Mouse (Mus musculus) layer of hippocampus, postnatal 10 days (tissue): ENCODE measurements around the gene Slc2a13. TPM values are rescaled to one million over a fixed set of nuclear protein-coding genes. Genes with fewer than 3 reads are reported as not detected.

Experiments
- DNase-seq, 2 experiments: peaks; one replicate each; pipeline ENCODE4 v3.0.0; 2021; ENCODE audit warnings: low spot score in 2 of 2
- long read RNA-seq: library from polyadenylated mRNA; stranded (forward); transcript quantifications from one replicate; pipeline ENCODE4 v2.0.0, GENCODE M21; 2023
- total RNA-seq, 2 experiments: library from RNA; stranded (reverse); gene quantifications; 2 replicates each; pipeline ENCODE4 v1.2.3; 2021

The Slc2a13 gene
- 10 to 100 TPM; 42.5 to 43.8 TPM for total RNA-seq
- long read RNA-seq, full-length matches to known transcripts = 2 of 6 reads
- long read RNA-seq, partial matches to known transcripts = 1 of 6 reads
- long read RNA-seq, other reads (novel, unspliced or antisense) = 3 of 6 reads

- peak; percentile 89 to 93 for DNase-seq
Measured at GRCm38 (mm10) chr15:91573111-91573538, at the start of gene Slc2a13. Slc2a13 (minus strand) TSS chr15:91573261.

DNA sequence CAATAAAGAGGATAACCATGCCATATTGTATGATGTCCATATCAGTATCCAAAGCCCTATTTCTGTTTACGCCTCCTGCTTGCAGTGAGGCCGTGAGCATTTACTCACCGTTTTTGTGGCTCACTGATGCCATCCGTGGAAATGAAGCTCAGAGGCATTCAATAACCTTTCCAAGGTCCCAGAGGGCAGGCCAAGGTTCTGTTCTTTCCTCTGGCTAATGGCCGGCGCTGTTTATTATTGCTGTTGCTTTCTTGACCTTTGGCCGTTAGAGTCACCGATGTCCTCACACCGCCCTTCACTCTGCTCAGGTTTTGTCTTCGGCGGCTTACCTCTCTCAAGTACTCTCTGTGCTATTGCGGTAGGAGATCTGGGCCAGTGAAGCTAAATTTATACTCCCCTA, 43.0 kb upstream of the Slc2a13 start:
- no peak for DNase-seq

GRCm38 (mm10) chr15:91615532-91615931, 42.5 kb upstream of the Slc2a13 start:
- no peak for DNase-seq

- peak; percentile 15 to 51 for DNase-seq
Measured at GRCm38 (mm10) chr15:91613981-91614665, 41.1 kb upstream of the Slc2a13 start.

DNA sequence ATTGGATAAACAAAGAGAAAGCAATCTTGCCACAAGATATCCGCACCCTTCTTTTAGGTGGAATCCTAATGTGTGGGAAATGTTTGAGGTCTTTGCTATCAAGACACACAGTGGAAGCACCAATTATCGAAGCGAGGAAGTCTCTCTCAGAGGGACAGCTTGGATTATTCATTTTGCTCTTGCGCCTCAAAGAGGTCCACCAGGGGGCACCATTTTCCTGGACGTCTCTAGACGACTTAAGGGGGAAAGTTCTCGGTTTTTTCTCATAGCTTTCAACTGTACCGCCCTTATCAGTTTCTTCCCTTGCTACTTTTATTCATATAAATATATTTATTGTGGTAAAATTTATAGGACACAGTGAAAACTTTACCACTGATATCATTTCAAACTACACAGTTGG, 36.7 kb upstream of the Slc2a13 start:
- DNase-seq = peak; percentile 68 to 72

DNA sequence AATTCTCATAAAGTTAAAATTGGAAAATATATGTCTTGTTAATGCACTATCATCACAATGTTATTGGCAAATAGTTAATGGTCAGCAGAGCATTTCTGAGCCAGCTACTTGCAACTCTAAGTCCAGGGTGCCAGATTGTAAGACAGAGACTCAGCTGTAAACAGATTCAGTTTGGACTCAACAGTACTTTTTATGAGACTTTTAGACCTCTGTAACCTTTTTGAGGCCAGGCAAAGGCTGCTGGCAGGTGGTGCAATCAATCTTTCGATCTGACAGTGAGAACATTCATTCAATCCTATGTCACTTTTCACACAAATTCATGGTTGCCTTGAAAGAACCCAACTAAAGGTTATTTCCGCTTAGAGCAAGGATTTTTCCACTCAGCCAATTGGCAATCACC, 35.8 kb upstream of the Slc2a13 start:
- no peak for DNase-seq

DNA sequence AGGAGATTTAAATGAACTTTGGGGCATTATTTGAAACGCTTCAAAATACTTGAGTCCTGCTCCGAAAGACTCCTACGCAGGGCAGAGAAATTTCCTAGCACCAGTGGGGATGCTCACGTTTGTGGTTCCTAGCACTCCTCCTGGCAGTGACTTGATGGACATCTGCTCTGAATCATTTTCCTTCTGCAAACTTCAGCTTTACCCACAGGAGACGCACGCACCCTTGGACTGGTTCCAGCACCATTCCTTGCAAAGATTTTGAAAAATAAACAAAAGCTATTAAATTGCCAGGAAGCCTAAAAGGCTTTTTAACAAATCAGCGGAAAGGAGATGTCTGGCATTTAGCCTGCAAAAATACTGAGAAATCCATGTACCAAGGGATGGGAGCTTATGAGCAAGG, 28.1 kb upstream of the Slc2a13 start:
- peak in 1 of 2 experiments; percentile 37 for DNase-seq

DNA sequence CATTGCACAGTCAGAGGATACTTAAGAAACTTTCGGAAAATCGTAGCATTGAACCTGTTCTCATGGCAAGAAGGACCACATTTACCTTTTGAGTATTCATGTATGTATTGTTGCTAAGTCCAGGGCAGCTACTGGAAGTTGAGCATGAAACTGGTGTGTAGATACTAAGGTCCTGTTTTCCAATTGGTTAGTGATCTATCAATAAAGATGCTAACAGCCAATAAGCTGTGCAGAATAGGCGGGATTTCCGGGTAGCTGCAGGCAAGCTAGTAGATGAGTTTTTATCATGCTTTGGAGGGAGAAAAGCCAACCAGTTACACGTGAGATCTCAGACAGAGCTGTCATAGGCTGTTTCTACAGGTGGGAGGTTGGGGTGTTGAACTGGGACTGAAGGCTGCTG, 24.2 kb upstream of the Slc2a13 start:
- DNase-seq = no peak

DNA sequence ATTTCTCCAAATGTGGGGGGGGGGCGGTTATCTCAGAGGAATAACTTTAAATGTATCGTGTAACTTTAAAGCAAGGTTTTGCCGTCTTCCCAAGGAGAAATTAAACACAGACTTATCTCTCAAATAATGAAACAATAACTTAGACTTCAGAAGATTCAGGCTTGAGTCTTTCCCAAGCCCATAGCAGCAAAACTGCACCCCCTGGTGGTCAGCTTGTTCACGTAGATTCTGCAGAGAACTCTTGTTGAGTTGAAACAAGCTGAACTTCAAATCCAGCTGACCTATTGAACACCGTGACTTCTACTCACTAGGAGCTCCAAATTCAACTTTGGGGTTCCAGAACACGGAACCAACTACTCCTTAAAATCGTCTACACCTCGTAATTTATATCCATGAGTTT, 1.4 kb upstream of the Slc2a13 start:
- DNase-seq = peak; percentile 90 to 92

DNA sequence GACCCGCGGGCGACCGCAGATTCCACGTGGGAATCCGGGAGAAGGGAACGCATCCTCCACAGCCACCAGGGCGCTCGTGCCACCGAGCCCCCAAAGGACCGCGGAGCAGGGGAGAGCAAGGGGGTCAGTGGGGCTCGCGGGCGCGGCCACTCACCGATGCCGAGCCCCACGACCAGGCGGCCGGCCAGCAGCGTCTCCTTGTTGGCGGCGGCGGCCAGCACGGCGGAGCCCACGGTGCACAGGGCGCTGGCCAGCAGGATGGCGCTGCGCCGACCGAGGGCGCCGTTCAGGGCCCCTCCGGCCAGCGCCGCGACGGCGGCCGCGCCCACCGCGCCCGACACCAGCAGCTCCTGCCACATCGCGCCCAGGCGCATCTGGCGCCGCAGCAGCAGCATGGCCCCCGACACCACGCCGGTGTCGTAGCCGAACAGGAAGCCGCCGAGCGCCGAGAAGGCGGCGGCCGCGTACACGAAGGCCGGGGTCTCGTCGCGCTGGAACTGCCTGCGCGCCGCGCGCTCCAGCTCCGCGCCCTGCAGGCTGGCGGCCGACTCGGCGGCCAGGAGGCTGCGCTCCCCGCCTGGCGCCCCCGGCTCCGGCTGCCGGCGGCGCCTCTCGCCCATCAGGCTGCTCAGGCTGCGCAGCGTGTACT, 516 bp downstream of the Slc2a13 start:
- DNase-seq = peak in 1 of 2 experiments; percentile 23

DNA sequence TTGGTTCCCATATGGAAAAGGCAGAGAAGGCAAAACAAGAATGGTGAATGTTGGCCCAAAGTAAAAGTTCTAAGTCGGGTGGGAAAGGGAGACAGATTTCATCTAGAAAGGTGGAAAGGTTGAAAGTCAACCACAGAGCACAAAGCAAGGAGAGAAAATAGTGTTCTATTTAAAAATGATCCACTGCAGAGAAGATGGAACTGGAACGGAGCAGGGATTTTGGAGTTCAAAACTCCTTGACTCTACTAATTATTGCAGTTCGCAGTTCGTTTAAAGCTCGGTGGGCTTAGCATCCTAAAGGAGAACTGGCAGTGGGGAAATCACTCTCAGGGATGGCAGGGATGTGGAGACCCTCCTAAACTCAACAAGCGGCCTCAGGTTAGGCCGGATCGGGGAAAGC, 1.1 kb downstream of the Slc2a13 start:
- DNase-seq = no peak

DNA sequence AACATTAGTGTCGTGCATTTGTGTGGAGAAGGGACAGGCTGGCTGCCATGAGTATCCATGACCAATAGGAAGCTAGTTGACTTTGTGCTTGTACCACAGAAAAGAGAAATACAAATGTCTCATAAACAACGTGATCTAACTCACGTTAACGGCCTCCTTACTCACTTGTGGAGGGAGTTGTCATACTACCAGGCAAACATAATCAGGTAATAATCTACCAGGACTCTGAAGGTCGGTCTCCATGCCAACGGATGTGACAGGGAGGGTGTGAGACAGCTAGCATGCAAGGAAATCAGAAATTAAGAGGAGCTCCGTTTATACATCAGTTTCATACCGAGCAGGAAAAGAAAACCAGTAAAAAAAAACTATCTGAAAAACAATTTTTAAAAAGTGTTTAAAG, 6.3 kb downstream of the Slc2a13 start:
- DNase-seq = no peak

DNA sequence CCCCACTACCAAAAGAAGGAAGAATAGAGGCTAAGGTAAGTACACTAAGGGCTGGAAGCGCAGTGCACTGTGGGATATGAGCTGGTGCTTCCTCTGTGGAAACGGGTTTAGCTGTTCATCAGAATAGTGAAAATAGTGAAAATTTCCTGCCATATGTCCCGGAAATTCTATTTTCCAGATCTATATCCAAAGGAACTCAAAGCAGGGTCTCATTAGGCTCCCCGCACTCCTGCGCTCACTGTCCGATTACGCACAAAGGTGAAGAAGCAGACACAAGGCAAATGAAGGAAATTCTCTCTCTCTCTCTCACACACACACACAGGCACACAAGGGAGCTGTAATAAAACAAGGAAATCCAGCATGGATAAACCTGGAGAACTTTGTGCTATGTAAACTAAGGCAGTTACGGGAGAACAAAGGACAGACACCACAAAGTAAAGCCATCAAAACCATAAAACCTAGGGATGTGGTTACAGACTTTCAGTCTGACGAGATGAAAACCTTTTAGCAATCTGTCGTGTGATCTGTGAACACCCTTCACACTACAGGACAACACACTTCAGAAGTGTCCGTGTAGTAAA, 7.9 kb downstream of the Slc2a13 start:
- DNase-seq = no peak

GRCm38 (mm10) chr15:91561728-91562127, 11.3 kb downstream of the Slc2a13 start:
- no peak for DNase-seq

DNA sequence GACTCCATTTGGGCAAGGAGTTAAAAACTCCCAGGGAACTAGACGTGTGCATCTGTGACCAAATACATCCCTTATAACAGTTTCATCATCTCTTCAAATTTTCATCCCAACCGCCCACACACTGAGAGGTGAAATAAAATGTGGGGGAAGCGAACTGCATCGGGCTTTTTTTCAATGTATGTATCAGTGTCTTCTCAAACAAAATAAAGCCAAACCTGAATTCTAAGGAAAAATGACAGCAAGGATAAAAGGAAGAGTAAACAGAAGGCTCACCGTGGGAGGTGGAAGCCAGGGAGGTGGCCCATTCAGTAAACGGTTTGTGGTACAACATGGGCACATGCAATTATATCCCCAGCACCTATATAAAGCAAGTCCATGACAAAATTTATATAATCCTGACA, 17.7 kb downstream of the Slc2a13 start:
- DNase-seq = no peak

DNA sequence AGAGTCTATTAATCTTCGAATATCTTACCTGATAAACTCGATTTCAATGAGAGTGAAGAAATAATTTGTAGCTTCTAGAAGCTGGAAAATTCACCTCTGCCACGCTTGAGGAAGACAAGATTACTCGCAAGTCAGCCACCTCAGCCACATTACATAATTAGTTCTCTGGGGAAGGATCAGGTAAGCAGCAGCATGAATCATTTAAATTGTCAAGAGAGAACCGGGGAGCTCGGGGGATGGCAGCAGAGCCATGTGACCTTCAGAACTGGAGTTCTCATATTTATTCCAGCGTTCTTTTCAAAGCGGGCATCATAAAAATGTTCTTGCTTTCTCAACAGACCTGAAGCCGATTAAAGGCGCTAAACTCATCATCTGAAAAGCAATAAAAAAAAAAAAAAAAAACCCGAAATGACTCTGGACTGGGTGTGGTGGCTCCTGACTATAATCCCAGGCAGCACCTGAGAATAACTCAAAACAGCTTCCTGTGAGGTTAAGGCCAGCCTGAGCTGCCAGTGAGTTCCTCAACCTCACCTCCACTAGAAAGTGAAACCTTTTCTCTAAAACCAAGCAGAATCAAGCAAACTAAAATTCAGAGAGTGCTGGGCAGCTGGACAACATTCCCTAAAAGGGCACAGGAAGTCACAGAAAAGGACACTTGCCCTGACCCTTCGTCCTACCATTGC, 24.3 kb downstream of the Slc2a13 start:
- DNase-seq = no peak

DNA sequence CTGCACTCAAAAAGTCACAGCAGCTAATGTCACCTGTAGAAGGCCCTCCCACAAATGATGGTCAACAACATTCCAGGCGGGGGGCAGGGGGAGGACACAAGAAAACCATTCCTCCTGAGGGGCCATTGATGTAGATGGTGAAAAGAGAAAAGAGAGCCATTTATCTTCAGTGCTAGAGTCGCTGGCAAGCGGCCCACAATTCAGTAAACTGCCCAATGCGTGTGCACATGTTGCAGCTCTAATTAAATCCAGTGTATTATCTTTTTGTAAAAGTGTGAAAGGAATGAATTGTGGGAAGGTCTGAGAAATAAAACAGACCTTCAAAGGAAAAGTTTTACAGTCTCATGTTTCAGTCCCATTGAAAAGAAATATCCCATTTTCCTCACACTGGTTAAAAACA, 28.5 kb downstream of the Slc2a13 start:
- DNase-seq = no peak

DNA sequence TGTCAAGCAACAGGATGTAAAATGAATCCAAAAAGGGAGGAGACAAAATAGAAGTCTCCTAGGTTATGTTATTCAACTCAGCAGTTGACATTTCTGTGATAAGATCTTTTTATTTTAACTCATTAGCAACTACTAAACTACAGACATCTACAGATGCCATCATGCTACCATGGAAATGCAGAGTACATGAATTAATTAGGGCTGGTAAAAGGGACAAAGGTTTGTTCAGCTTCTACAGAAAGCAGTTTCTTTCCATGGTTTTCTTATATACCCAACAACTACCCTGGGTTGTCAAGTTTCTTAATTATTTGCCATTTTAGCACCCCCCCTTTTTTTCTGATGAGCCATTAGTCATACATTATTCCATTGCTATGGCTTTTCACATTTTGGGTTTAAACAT, 34.6 kb downstream of the Slc2a13 start:
- no peak for DNase-seq

DNA sequence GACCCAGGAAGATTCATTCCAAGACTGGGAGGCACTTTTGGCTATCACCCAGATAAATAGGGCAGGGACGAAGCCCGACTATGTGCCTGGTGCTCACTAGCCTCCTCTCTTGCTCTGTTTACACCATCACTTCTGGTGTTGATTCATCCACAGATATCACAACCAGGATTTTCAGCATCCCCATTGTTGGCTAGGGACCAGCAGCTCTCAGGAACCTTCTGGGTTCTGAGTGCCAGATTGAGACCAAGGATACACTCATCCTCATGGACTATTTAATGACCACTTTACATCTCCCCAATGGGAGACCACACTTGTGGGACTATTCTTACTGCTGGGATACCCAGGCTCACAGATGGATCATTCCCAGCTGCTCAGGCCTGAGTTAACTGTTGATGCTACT, 46.2 kb downstream of the Slc2a13 start:
- no peak for DNase-seq

DNA sequence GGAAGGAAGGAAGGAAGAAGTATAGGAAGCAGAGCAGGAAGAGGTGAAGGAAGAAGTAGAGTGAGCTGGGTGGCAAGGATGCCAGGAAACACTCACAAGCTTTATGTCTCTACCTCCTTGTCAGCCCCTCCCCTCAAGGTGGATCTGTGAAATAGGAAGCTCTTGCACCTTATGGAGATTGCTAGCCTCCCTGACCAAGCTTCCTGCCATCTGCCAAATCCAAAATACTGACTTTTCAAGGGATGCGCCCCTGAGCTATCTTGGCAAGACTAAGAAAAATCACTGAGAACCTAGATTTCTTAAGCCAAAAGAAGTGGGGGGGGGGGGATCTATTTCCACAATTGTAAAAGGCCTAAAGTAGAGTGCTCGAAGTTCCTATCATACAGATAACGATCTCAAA, 46.9 kb downstream of the Slc2a13 start:
- DNase-seq = no peak

DNA sequence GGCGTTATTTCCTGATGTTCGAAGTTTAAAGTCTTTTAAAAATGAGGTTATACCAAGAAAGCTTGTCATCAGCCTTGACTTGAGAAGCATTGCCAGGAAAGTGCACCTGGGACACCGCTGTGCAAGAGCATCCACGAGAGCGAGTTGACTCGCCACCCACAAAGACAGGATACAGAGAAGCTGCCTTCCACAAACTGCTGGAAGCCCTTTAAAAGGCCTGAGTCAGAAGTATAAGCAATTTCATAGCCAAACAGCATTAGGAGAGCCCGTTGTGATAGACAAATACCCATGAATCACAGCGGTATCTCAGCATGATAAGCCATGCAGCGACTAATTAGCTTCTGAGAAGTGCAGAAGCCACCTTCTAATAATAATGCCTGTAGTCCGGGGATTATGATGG, 48.6 kb downstream of the Slc2a13 start:
- DNase-seq = no peak

- no peak for DNase-seq
Measured at GRCm38 (mm10) chr15:91503291-91503690, 69.8 kb downstream of the Slc2a13 start.
